Mouse (Mus musculus) ZHBTc4 (cell line): Measurements from ENCODE around the gene Nat8f7.
"Not testable (repeated sequence)": the region's sequence is repeated elsewhere in the genome, so short reads cannot be mapped to it uniquely, and the experiment has no call there.

Experiments
- DNase-seq: peaks from one replicate; pipeline ENCODE4 v3.0.0-alpha.2; 2011; ENCODE audit warnings: low read depth, low spot score

The Nat8f7 gene

DNA sequence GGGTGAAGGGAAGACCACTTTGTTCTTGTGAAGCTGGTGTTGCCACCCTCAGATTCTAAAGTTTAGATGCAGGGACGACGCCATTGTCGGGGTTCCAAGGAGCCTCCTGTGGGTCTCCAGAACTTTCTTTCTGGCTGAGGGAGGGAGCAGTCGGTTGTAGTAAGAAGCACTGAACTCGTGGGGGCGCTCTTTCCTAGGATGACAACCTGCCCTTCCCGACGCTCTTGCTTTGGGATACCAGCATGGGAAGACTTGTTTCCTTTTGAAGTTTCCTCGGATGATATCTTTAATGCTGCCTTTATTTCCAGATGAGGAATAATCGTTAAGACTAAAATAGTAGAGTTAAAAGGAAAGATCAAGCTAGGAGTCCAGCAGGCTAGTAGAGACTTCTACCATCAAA, at the start of gene Nat8f7:
Nat8f7 (minus strand) TSS at position 101 of the 400 bp plus-strand sequence.
- not testable (repeated sequence) for DNase-seq

DNA sequence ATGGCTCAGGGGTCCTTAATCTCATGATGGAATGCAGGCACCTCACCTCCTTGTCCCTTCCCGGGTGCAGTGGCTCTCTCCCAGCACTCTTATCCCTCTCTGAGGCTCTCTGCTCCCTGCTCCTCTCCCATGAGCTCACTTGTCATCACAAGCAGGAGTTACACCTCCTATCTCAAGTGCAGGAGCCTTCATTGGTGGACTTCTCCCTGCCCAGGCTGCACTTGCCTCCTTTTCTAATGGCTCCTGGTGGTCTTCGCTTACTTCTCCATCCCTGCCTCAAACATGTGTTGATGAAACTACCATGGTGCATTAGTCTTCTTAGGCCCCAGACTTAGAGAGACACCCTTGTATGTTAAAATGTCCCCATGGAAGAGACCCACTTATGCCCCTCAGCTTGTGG, 49.7 kb upstream of the Nat8f7 start:
- DNase-seq: not testable (repeated sequence)

DNA sequence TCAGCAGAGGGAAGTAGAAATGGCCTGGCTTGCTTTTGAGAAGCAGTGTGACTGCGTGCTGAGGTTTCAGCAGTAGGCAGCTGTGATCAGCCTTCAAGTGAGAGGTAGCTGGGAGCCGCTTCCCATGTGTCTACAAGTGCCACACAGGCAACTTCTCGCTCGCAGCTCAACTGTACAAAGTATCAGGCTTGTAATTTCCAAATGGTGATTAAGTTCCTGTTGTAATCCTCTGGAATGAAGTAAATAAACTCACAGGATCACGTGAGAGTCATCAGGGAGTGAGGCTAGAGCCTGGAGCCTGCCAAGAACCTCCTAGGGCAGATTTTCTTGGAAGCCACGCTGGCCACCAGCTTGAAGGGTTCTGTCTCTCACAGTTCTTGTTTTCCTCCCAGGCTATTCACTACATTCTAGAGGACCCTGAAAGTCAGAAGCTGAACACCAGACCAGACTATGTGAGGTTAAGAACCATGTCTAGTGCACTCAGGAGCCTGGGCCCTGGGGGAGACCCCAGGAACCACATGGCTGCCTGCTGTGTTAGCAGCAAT, 42.8 kb upstream of the Nat8f7 start:
- DNase-seq: not testable (repeated sequence)

DNA sequence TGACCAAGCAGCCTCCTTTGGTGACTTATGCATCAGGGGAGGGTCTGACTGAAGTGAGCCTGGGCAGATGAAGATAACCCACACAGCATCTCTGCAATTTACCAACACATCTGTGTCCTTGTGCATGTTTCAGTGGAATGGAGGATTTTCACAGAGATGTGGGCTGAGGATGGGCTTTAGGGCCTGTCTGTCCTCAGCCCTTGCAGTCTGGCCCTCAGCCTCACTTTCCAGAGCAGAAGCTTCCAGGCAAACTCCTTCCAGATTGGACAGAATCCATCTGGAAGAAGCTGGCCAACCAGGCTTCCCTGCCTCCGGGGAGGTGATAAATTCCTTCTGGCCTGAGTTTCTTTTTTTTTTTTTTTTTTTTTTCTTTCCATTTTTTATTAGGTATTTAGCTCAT, 3.4 kb downstream of the Nat8f7 start:
- DNase-seq: not testable (repeated sequence)

GRCm38 (mm10) chr6:85709206-85709605, 3.8 kb downstream of the Nat8f7 start:
- DNase-seq: not testable (repeated sequence)

DNA sequence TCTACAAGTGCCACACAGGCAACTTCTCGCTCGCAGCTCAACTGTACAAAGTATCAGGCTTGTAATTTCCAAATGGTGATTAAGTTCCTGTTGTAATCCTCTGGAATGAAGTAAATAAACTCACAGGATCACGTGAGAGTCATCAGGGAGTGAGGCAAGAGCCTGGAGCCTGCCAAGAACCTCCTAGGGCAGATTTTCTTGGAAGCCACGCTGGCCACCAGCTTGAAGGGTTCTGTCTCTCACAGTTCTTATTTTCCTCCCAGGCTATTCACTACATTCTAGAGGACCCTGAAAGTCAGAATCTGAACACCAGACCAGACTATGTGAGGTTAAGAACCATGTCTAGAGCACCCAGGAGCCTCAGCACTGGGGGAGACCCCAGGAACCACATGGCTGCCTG, 11.1 kb downstream of the Nat8f7 start:
- not testable (repeated sequence) for DNase-seq
